Mouse (Mus musculus) lung, postnatal 0 days (tissue): ENCODE measurements around the gene Ino80b.

Experiments used
- CTCF ChIP-seq: IDR thresholded peaks from 2 replicates; pipeline ENCODE4 v1.5.1; 2016; ENCODE audit warnings: antibody characterized with exemption, mild to moderate bottlenecking
- EP300 ChIP-seq: IDR thresholded peaks from 2 replicates; pipeline ENCODE4 v1.6.1; 2016; ENCODE audit warnings: antibody characterized with exemption, mild to moderate bottlenecking, control low read depth

- TF ChIP-seq CTCF: peak; percentile 73
- no peak for TF ChIP-seq EP300
Observed at GRCm38 (mm10) chr6:83115011-83115671, 10.1 kb downstream of the Ino80b start, which contains the start of gene Mogs.
